Mouse (Mus musculus): ENCODE measurements around the gene Vps37b. TPM values are rescaled to one million over a fixed set of nuclear protein-coding genes. Genes with fewer than 3 reads are reported as not detected.

Gene Vps37b
- polyA plus RNA-seq, 1 experiment, result 39.3 TPM

DNA sequence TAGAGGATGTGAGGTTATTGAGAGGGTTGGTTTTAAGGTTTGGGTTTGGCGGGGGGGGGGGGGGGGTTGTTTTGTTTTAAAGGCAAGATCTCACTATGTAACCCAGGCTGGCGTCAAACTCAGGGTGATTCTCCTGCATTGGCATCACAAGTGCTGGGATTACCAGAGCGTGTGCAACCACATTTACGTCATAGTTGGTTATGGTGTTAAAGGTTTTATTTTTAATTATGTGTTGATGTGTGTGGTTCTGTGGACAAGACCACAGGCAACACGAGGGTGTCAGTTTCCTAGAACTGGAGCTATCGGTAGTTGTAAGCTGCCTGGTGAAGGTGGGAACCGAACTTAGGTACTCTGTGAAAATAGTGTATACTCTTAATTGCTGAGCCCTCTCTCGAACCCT, 3.7 kb upstream of the Vps37b start:
- TF ChIP-seq POLR2A (IDR thresholded peaks at IDR 0.05; ENCODE audit: borderline replicate concordance, extremely low read depth, low read depth, low read length), result no peak
- Histone ChIP-seq H3K4me3 (replicated peaks; ENCODE audit: extremely low read depth, low read depth, low read length) (no peak overlapping the region), H3K4me1 (ENCODE audit: control insufficient read depth, insufficient read depth, low read length) (no peaks in the 10 kb centered on the region)
- no peak for DNase-seq
- 70% methylated on average over 8 of the region's 8 CpGs for WGBS

DNA sequence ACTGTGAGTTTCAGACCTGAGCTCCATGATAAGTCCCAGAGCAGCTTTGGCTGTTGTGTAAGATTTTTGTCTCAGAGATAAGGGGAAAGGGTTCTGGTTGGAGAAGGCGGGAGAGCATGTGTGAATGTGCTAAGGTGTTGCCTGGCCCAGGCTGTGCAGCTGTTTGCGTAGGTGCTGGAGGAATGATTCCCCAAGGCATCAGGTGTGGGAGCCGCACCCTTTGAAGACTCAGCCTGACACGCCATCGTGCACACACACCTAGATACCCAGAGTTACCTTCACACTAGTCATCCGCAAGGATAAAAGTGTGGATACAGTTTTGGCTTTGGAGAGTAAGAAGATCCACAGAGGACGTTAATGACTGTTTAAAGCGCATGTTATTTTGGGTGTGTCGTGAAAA, 3.3 kb upstream of the Vps37b start:
- TF ChIP-seq POLR2A (IDR thresholded peaks at IDR 0.05; ENCODE audit: borderline replicate concordance, extremely low read depth, low read depth, low read length), result no peak
- no peak for TF ChIP-seq CTCF (IDR thresholded peaks at IDR 0.05; ENCODE audit: insufficient read depth, low read length)
- Histone ChIP-seq H3K4me1 (ENCODE audit: control insufficient read depth, insufficient read depth, low read length) (no peaks in the 10 kb centered on the region), H3K4me3 (replicated peaks; ENCODE audit: extremely low read depth, low read depth, low read length) (no peak overlapping the region)
- DNase-seq, result no peak
- 77% methylated on average over 9 of the region's 9 CpGs for whole genome bisulfite sequencing

DNA sequence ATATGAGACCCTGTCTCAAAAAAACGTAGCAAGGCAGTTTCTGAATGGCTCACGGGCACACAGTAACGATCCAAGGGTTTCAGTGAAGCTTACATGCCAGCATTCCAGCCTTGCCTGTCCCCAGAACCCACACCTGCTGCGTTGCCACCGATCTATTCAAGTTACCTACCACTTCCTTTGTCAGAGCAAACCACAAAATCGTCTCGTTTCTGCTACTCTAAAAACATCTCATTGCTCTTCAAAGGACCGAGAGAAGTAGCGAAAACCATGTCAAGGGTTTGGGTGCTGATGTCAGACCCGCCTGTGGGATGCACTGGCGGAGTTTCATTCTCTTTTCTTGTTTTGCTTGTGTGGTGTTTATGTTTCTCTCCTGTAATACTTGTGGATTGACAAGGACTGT, 2.4 kb upstream of the Vps37b start:
- no peak for TF ChIP-seq POLR2A (IDR thresholded peaks at IDR 0.05; ENCODE audit: borderline replicate concordance, extremely low read depth, low read depth, low read length)
- TF ChIP-seq CTCF (IDR thresholded peaks at IDR 0.05; ENCODE audit: insufficient read depth, low read length), result no peak
- peaks cover 2% of the 10 kb centered on the region; the same call in 1 of the 2 replicates for H3K4me1 ChIP-seq (ENCODE audit: control insufficient read depth, insufficient read depth, low read length)
- no peak for DNase-seq
- WGBS, result 61% methylated on average over 11 of the region's 11 CpGs
- no peak overlapping the region for H3K4me3 ChIP-seq (replicated peaks; ENCODE audit: extremely low read depth, low read depth, low read length)

DNA sequence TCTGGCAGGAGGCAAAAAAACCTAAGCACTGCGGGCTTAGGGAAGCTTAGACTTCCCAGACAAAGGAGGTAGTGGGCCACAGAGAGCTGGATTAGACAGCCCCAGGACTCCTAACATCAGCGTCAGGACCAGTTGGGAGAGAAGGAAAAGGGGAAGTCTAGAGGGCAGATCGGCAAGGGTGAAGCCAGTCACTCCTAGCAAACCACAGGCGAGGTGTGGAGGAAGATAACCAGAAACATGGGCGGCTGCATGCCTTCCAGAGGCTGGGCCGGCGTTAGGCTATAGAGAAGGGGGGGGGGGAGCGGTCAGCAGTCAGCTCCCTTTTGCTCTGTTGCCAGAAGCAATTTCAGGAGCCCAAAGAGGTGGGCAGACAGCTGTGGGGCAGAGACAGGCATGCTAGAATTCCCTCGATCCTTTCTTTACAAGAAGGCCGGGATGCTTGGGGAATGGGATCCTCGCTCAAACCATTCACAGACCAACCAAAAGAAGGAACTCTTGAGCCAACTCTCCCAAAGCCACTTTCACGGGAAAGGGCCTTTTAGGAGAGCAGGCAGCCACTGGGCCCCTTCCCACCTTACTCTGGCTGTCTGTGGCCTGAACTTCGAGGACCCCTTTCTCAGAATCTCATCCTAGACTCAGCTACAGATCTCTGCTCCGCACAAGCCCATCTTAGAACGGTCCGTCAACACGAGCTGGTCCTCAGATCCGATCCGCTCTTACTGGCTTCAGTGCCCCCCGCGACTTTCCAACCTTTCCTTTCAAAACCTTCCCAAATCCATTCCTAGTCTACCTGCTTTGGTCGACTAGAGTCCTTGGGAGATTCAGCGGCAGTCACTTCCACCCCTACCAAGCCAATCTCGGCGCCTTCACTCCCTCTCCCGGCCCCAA, 758 bp downstream of the Vps37b start:
- 2% methylated on average over 25 of the region's 26 CpGs for WGBS
- Histone ChIP-seq H3K4me1 (ENCODE audit: control insufficient read depth, insufficient read depth, low read length) (peaks cover 9% of the 10 kb centered on the region), H3K4me3 (replicated peaks; ENCODE audit: extremely low read depth, low read depth, low read length) (peak overlapping the region; percentile 95)
- no peak for TF ChIP-seq CTCF (IDR thresholded peaks at IDR 0.05; ENCODE audit: insufficient read depth, low read length)
- TF ChIP-seq POLR2A (IDR thresholded peaks at IDR 0.05; ENCODE audit: borderline replicate concordance, extremely low read depth, low read depth, low read length), result 0 out of 2 replicates have a peak, but pooled peaks have one; percentile 3
- DNase-seq, result no peak

DNA sequence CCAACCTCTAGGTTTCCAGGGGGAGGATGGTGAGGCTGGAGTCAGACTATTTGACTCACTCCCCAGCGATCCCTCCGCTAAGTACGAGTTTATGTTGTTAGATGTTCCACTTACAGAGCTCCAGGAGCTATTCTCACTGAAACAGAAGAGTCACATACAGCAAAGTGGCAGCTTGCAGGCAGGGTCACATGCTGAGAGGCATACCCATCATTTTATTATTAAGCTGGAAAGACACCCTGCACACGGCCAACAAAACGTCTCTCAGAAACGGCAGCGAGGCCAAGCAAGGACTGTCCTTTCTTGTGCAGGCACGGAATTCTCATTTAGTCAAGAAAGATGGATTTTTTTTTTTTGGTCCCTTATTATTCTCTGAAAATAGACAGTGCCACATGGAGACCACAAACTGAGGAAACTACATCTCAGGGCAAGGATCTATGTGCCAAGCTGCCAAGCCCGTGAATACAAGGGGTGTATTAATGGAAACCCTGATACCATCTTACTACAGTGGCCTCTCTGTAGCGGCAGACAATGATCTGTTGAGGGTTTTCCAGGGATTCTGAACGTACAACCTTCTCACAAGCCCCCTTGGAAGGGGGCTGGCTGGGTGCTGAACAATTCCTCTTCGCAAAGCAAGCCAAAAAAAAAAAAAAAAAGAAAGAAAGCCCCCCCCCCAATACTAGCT, 1.5 kb downstream of the Vps37b start:
- DNase-seq, result no peak
- TF ChIP-seq POLR2A (IDR thresholded peaks at IDR 0.05; ENCODE audit: borderline replicate concordance, extremely low read depth, low read depth, low read length), result no peak
- TF ChIP-seq CTCF (IDR thresholded peaks at IDR 0.05; ENCODE audit: insufficient read depth, low read length), result no peak
- Histone ChIP-seq H3K4me3 (replicated peaks; ENCODE audit: extremely low read depth, low read depth, low read length) (peak overlapping the region; percentile 46), H3K4me1 (ENCODE audit: control insufficient read depth, insufficient read depth, low read length) (peaks cover 17% of the 10 kb centered on the region)
- WGBS, result 39% methylated on average over 12 of the region's 12 CpGs

DNA sequence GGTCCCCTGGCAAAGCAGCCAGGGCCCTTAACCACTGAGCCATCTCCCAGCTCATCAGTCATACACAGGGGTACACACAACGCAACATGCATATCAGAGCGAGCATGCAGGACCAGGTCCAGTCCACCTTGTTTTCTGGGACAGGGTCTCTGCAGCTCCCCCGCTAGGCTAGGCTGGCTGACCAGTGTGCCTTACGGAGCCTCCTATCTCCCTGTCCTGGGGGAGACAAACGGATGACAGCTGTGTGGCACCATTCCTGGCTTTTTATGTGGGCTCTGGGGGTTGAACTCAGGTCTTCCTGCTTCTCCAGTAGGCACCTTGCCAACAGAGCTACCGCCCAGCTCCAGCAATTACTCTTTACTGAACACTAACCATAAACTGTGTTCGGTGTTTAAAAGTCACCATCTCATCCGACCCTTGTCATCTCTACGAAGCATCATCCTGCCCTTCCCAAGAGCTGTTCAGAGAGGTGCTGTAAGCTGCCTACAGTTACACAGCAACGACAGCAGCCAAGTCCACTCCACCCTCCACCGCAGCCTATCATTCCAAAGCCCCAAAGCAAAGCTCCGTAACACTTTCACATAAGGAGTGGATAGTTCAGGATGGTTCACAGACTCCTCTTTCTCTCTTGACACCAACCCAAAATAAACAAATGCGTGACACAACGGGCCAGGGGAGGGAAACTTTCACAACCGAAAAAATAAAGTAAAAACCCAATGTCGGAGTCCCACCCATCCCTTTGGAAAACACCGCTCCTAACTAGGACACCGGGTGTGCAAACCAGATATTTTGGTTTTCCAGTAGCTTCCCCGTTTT, 2.6 kb downstream of the Vps37b start:
- Histone ChIP-seq H3K4me3 (replicated peaks; ENCODE audit: extremely low read depth, low read depth, low read length) (no peak overlapping the region), H3K4me1 (ENCODE audit: control insufficient read depth, insufficient read depth, low read length) (peaks cover 19% of the 10 kb centered on the region)
- 46% methylated on average over 19 of the region's 19 CpGs for WGBS
- DNase-seq, result no peak
- no peak for TF ChIP-seq POLR2A (IDR thresholded peaks at IDR 0.05; ENCODE audit: borderline replicate concordance, extremely low read depth, low read depth, low read length)
- no peak for TF ChIP-seq CTCF (IDR thresholded peaks at IDR 0.05; ENCODE audit: insufficient read depth, low read length)

DNA sequence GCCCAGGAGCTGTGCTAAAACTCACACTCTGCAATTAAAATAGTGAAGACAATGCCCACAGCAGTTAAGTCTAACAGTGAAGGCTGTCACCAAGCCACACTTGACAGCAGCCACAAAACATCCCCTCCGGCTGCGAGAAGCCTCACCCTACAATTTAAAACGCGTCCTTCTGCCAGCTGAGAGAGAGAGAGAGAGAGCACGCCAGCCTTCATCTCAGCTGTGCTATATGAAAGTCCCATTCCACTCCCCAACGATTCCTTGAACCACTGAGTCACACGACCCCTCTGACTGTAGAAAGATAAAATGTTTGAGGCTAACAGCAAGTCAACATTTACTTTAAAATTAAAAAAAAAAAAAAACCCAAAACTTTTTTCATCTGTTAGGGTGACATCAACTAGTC, 3.4 kb downstream of the Vps37b start:
- no peak overlapping the region for H3K4me3 ChIP-seq (replicated peaks; ENCODE audit: extremely low read depth, low read depth, low read length)
- no peak for DNase-seq
- peaks cover 19% of the 10 kb centered on the region for H3K4me1 ChIP-seq (ENCODE audit: control insufficient read depth, insufficient read depth, low read length)
- 63% methylated on average over 7 of the region's 7 CpGs for WGBS
- no peak for TF ChIP-seq CTCF (IDR thresholded peaks at IDR 0.05; ENCODE audit: insufficient read depth, low read length)
- no peak for TF ChIP-seq POLR2A (IDR thresholded peaks at IDR 0.05; ENCODE audit: borderline replicate concordance, extremely low read depth, low read depth, low read length)

DNA sequence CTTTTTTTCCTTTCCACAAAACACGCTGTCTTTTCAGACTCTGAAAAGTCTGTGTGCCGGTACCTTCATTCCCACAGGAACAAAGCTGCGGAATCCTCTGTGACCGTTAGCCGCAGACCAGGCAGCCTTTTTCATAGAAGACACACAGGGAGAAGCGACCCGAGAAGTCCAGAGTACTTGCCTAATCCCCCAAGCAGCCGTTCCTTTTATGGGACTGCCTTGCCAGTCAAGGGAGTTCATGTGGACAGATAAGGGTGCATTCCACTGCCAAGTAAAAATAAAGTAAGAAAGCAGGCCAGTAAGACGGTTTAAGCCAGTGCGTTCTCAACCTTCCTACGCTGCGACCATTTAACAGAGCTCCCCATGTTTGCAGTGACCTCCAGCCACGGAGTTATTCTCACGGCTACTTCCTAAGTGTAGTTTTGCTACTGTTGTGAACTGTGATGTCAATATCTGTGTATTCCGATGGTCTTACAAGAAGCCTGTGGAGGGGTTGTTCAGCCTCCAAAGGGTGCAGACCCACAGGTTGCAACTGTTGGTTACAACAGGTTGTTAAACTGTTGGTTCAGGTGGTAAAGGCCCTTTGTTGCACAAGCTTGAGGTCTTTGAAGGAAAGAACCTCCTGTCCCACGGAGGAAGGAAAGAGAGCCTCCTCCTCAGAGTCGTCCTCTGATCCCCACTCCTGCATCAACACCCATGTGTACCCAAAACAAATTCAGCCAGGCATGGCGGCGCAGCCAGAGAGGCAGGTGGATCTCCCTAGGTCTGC, 4.2 kb downstream of the Vps37b start:
- DNase-seq, result no peak
- Histone ChIP-seq H3K4me3 (replicated peaks; ENCODE audit: extremely low read depth, low read depth, low read length) (no peak overlapping the region), H3K4me1 (ENCODE audit: control insufficient read depth, insufficient read depth, low read length) (peaks cover 19% of the 10 kb centered on the region)
- WGBS, result 62% methylated on average over 19 of the region's 19 CpGs
- TF ChIP-seq POLR2A (IDR thresholded peaks at IDR 0.05; ENCODE audit: borderline replicate concordance, extremely low read depth, low read depth, low read length) (no peak), CTCF (IDR thresholded peaks at IDR 0.05; ENCODE audit: insufficient read depth, low read length) (no peak)

DNA sequence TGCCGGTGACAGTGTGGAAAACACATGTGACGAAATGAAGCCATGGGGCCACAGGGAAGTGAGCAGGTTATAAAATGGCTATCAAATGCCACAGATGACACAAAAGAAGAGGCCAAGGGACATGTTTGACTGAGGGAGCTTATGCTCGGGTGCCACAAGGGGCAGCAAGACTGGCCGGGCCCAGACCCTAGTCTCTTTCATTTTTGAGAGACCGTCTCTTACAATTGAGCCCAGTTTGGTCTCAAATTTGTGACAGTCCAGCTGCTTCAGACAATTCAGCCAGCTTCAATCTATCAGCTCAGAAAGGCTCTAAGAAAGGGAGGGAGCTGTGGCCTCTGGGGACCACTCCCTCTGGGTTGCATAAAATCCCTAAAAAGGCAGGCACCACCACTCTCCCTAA, 5.5 kb downstream of the Vps37b start:
- DNase-seq, result no peak
- Histone ChIP-seq H3K4me3 (replicated peaks; ENCODE audit: extremely low read depth, low read depth, low read length) (no peak overlapping the region), H3K4me1 (ENCODE audit: control insufficient read depth, insufficient read depth, low read length) (peaks cover 21% of the 10 kb centered on the region)
- no peak for TF ChIP-seq CTCF (IDR thresholded peaks at IDR 0.05; ENCODE audit: insufficient read depth, low read length)
- TF ChIP-seq POLR2A (IDR thresholded peaks at IDR 0.05; ENCODE audit: borderline replicate concordance, extremely low read depth, low read depth, low read length), result no peak
- 76% methylated on average over 5 of the region's 5 CpGs for WGBS

Data from lung, adult 2 months (tissue).